Mouse (Mus musculus): ENCODE results near the gene Smyd3.

DNA sequence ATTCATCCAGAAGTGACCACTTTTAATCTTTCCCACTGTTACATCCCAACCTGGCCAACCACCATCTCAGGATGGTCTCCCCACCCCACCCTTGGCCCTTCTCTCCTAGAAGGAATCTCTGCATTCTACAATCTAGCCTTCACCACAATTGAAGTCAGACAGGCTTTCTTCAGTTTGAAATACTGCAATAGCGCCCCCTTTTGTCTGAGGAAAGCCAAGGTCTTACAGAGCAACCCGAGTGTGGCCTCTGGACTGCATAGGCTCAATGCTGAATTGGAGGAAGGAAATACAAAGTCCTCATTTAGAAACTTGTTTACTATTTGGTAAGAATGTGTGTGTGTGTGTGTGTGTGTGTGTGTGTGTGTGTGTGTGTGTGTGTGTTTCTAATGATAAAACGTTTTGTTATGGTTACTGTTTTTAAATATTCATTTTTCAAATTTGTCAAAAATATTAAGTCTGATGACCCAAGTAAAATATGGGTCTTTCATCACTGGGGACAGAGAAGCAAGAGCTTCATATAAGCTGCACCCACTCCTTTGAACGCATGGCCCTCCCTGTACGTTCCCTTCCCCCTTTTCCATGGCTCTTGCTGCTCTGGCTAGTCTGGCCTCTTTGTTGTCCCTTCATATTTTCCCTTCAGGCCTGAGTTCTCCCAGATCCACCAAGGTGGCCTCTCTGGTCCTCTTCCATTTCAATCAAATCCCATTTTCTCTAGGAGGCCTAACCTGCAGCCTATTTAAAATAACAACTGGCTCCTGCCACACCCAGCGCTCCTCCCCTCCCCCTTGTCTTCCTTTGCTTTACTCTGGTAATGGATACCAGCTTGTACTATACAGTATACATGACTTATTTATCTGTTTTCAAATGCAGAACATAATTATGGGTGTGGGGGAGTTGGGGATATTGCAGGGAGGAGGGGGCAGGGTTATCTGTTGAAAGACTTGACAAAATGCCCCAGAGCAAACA lies 430.5 kb downstream of the Smyd3 start:
- TF ChIP-seq CTCF (IDR thresholded peaks at IDR 0.05; ENCODE audit: control insufficient read depth, insufficient read depth, insufficient replicate concordance, low read depth, low read length), result no peak
- TF ChIP-seq POLR2A (IDR thresholded peaks at IDR 0.05; ENCODE audit: control insufficient read depth, low read depth, low read length), result no peak

Measured in testis, adult 2 months (tissue).